In genomic region chr9:66920488-66921279, GRCm38 (mm10) we compare ENCODE assay signal across 8 mouse cellular contexts. TPM values are rescaled to one million over a fixed set of nuclear protein-coding genes. Genes with fewer than 3 reads are reported as not detected.
DNase-seq lines count a peak whose midpoint lies in the region; ATAC-seq and TF ChIP-seq lines count a peak whose summit lies in the region.

No protein-coding gene starts in this region.

- no peak overlapping the region for H3K9ac ChIP-seq in heart, adult 2 months (ENCODE audit: low read depth, low read length)
- no peak overlapping the region for H3K9ac ChIP-seq in liver, postnatal 0 days (replicated peaks)

- intact Hi-C loops in heart, adult 2 months (cut with DNase I), result no loop called here
- intact Hi-C loops in gastrocnemius, postnatal 14 days (cut with DNase I; ENCODE audit: low total_unique reads), result no loop called here

- WGBS in heart, adult 2 months, result 27% methylated on average over 6 of the region's 6 CpGs
- 12% methylated on average over 6 of the region's 6 CpGs for WGBS in liver, postnatal 0 days (ENCODE audit: insufficient replicate concordance)

- no peaks in the 10 kb centered on the region; the same call in 1 of the 2 replicates for H3K79me2 ChIP-seq in heart, adult 2 months (replicated peaks; ENCODE audit: control insufficient read depth, insufficient read depth, low read length)

- peaks cover 16% of the 10 kb centered on the region for H3K36me3 ChIP-seq in heart, adult 2 months (ENCODE audit: control insufficient read depth, insufficient read depth, low read length)
- no peaks in the 10 kb centered on the region for H3K36me3 ChIP-seq in liver, postnatal 0 days (replicated peaks; ENCODE audit: insufficient read depth, low read length)

- H3K4me1 ChIP-seq in heart, adult 2 months (ENCODE audit: control insufficient read depth, insufficient read depth, low read length), result peaks cover 12% of the 10 kb centered on the region
- H3K4me1 ChIP-seq in liver, postnatal 0 days (ENCODE audit: insufficient read depth), result peaks cover 24% of the 10 kb centered on the region

- TF ChIP-seq EP300 in heart, adult 2 months (IDR thresholded peaks at IDR 0.05; ENCODE audit: insufficient read depth, low read depth, low read length), result no peak
- no peak for TF ChIP-seq EP300 in liver, postnatal 0 days (IDR thresholded peaks at IDR 0.05; ENCODE audit: low read depth)

- H3K4me2 ChIP-seq in liver, postnatal 0 days (ENCODE audit: low read depth, low read length), result peak overlapping the region; percentile 97; the same call in 1 of the 2 replicates

- H3K9me3 ChIP-seq in liver, postnatal 0 days (ENCODE audit: low read length), result no peaks in the 10 kb centered on the region

- no peak overlapping the region for H3K27ac ChIP-seq in heart, adult 2 months
- H3K27ac ChIP-seq in liver, postnatal 0 days (ENCODE audit: low read depth), result no peak overlapping the region

- TF ChIP-seq CTCF in heart, adult 2 months (IDR thresholded peaks at IDR 0.05), result 0 out of 2 replicates have a peak, but pooled peaks have one; percentile 8
- TF ChIP-seq CTCF in liver, postnatal 0 days (IDR thresholded peaks at IDR 0.05; ENCODE audit: low read depth), result peak; percentile 45; the same call in 1 of the 2 replicates

- no peak overlapping the region for H3K4me3 ChIP-seq in heart, adult 2 months
- 0 out of 2 replicates have a peak overlapping the region, but pooled peaks have one; percentile 18 for H3K4me3 ChIP-seq in liver, postnatal 0 days (ENCODE audit: low read depth, low read length)

- TF ChIP-seq POLR2A in heart, adult 2 months (IDR thresholded peaks at IDR 0.05; ENCODE audit: insufficient read depth, low read depth, low read length), result no peak

- no peak for DNase-seq in heart, adult 2 months
- DNase-seq in heart, adult 18-20 months, result no peak
- DNase-seq in thymus, postnatal 0 days (ENCODE audit: low spot score), result peak; percentile 58
- no peak for DNase-seq in thymus, adult 18-20 months
- DNase-seq in liver, postnatal 0 days, result no peak
- no peak for DNase-seq in gastrocnemius, postnatal 14 days
- DNase-seq in right cerebral cortex, postnatal 25 days, result no peak

- ATAC-seq in liver, postnatal 0 days, result no peak
- ATAC-seq in frontal cortex, adult (ENCODE audit: low TSS enrichment), result no peak

- 0 out of 2 replicates have a peak, but pooled peaks cover 1% of the 10 kb centered on the region for H3K27me3 ChIP-seq in heart, adult 2 months (ENCODE audit: control insufficient read depth, insufficient read depth, low read length)
- no peaks in the 10 kb centered on the region for H3K27me3 ChIP-seq in liver, postnatal 0 days (ENCODE audit: insufficient read depth, low read length)

RNA-seq across cellular contexts. Expression of gene Rab8b, which starts 1.2 kb away (rescaled TPM):
- 1 to 10 TPM; 8.5 to 9.8 TPM for total RNA-seq in heart, adult 2 months (2021)
- 5.5 and 10.0 TPM in 2 replicates for polyA plus RNA-seq in heart, adult 2 months (2012; rRNA removed)
- 10 to 100 TPM in 1 of 2 experiments, 1 to 10 TPM in 1; 8.8 to 10.4 TPM for total RNA-seq in heart, adult 18-20 months (2021)
- 14.4 and 25.8 TPM in 2 replicates for polyA plus RNA-seq in thymus, postnatal 0 days (2015; fragmentation: Nextera tagmentation; extraction: Ambion mirVana)
- polyA plus RNA-seq in liver, postnatal 0 days (2015; fragmentation: Nextera tagmentation; extraction: Ambion mirVana), result 9.1 and 10.7 TPM in 2 replicates
- 1 to 10 TPM; 9.5 to 9.8 TPM for total RNA-seq in gastrocnemius, postnatal 14 days (2021)

RNA-seq across cellular contexts. Expression of gene Rps27l, which starts 25.2 kb away (rescaled TPM):
- total RNA-seq in heart, adult 2 months (2021), result 100 to 1,000 TPM; 157 to 180 TPM
- 53.5 and 79.3 TPM in 2 replicates for polyA plus RNA-seq in heart, adult 2 months (2012; rRNA removed)
- 100 to 1,000 TPM; 151 to 172 TPM for total RNA-seq in heart, adult 18-20 months (2021)
- polyA plus RNA-seq in thymus, postnatal 0 days (2015; fragmentation: Nextera tagmentation; extraction: Ambion mirVana), result 828 and 912 TPM in 2 replicates
- 587 and 618 TPM in 2 replicates for polyA plus RNA-seq in liver, postnatal 0 days (2015; fragmentation: Nextera tagmentation; extraction: Ambion mirVana)
- total RNA-seq in gastrocnemius, postnatal 14 days (2021), result 100 to 1,000 TPM; 179 to 205 TPM

RNA-seq across cellular contexts. Expression of gene Lactb, which starts 54.6 kb away (rescaled TPM):
- 10 to 100 TPM; 20.4 to 20.6 TPM for total RNA-seq in heart, adult 2 months (2021)
- 6.8 and 10.8 TPM in 2 replicates for polyA plus RNA-seq in heart, adult 2 months (2012; rRNA removed)
- total RNA-seq in heart, adult 18-20 months (2021), result 10 to 100 TPM; 23.2 to 24.4 TPM
- 9.8 and 10.9 TPM in 2 replicates for polyA plus RNA-seq in thymus, postnatal 0 days (2015; fragmentation: Nextera tagmentation; extraction: Ambion mirVana)
- 13.3 and 15.2 TPM in 2 replicates for polyA plus RNA-seq in liver, postnatal 0 days (2015; fragmentation: Nextera tagmentation; extraction: Ambion mirVana)
- total RNA-seq in gastrocnemius, postnatal 14 days (2021), result 10 to 100 TPM; 21.3 to 21.6 TPM
